Mouse (Mus musculus) bone marrow, adult 2 months (tissue): ENCODE results near the gene Trmu. TPM values are rescaled to one million over a fixed set of nuclear protein-coding genes. Genes with fewer than 3 reads are reported as not detected.
A peak's percentile ranks its signal among the peaks of the same experiment; 100 is the strongest.

ENCODE experiments used
- H3K27ac ChIP-seq: fragments of 200-500 bp; 2 replicates; pipeline ENCODE4 v1.5.1; 2012; ENCODE audit warnings: low read depth, mild to moderate bottlenecking, control low read depth, inconsistent platforms, low read length; ENCODE audit not compliant: control insufficient read depth, poor library complexity, insufficient read depth
- H3K4me1 ChIP-seq: fragments of 200-500 bp; 2 replicates; pipeline ENCODE4 v1.6.1; 2011; ENCODE audit warnings: low read length; ENCODE audit not compliant: control insufficient read depth, insufficient read depth
- H3K4me3 ChIP-seq: fragments of 200-500 bp; replicated peaks from 2 replicates; pipeline ENCODE3; 2011; ENCODE audit warnings: mild to moderate bottlenecking, low read depth, low read length, control low read depth; ENCODE audit not compliant: control insufficient read depth
- CTCF ChIP-seq: fragments of 200-500 bp; IDR thresholded peaks from 2 replicates; pipeline ENCODE4 v1.5.1; 2011; ENCODE audit warnings: low read length, control low read depth; ENCODE audit not compliant: control insufficient read depth, insufficient read depth
- POLR2A ChIP-seq: fragments of 200-500 bp; IDR thresholded peaks from 2 replicates; pipeline ENCODE4 v1.6.1; 2011; ENCODE audit warnings: low read depth, mild to moderate bottlenecking, control low read depth, low read length, borderline replicate concordance; ENCODE audit not compliant: control insufficient read depth
- WGBS: fragments of 180-500 bp; shearing (Covaris S2); methylation state at CpG from one replicate; pipeline ENCODE4 v1.1.7; 2018; 5-methylcytosine and 5-hydroxymethylcytosine counted together
- polyA plus RNA-seq: library from polyadenylated mRNA; stranded (reverse); fragments of >200 nt; gene quantifications from 2 replicates; pipeline ENCODE4 v1.2.4, GENCODE M21; 2011; ENCODE audit warnings: low replicate concordance; ENCODE audit not compliant: missing spikeins, insufficient read depth, insufficient read length

Gene Trmu
- polyA plus RNA-seq, 1 experiment = 40.4 TPM

DNA sequence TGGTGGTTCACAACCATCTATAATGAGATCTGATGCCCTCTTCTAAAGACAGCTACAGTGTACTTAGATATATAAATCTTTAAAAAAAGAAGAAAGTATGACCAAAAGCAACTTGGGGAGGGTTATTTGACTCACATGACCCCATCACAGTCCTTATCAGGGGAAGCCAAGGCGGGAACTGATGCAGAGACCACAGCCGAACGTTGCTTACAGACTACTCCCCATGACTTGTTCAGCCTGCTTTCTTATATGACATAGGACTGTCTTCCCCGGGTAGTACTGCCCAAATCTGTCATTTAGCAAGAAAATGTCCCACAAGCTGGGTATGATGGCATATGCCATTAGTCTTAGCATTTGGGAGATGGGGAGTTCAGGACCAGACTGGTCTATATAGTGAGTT is 10.1 kb downstream of the Trmu start:
- WGBS = 58% methylated on average over 4 of the region's 4 CpGs
- Histone ChIP-seq H3K27ac (no peak overlapping the region), H3K4me3 (no peak overlapping the region), H3K4me1 (no peaks in the 10 kb centered on the region)
- TF ChIP-seq CTCF (no peak), POLR2A (no peak)

DNA sequence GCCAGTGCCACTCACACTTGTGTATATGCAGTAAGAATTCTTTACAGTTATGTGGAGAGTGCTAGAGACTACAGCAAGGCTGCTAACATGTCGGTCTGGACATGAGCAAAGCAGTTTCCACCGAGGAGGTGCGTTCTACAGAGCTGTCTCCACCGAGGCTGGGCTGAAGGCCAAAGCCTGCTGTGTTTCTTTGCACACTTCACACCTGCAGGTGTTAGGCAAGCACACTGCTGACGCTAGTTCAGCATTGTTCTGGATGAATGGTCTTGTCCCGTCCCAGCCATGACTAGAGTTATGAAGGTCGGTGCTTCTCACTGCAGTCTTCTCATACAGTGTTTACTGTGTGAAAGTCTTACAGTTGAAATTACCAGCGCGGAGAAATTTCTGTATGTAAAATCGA is 12.9 kb downstream of the Trmu start:
- no peaks in the 10 kb centered on the region for H3K4me1 ChIP-seq
- no peak overlapping the region for H3K4me3 ChIP-seq
- TF ChIP-seq POLR2A = no peak
- no peak for TF ChIP-seq CTCF
- 90% methylated on average over 10 of the region's 10 CpGs for WGBS
- H3K27ac ChIP-seq = no peak overlapping the region

DNA sequence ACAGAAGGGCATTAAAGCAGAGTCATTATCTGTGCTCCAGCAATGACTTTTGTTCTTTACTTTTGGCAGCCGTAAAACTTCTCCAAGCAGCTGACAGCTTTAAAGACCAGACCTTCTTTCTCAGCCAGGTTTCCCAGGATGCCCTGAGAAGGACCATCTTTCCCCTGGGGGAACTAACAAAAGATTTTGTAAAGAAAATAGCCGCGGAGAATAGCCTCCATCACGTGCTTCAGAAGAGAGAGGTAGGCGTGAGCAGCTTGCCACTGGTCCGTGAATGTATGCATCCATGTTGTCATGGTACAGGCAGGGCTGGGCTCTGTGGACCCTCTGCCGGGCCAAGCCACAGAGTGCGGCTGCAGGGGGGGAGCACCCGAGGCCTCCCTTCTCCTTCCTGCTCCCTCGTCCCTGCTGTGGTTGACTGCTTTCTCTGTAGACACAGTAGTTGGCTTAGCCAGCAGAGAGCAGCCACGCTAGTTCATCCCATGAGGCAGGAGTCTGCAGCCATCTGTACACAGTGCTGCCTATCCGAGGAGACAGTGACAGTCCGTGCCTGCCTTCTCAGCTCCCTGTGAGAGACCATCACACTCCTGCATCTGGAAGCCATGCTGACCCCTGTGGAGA is 13.5 kb downstream of the Trmu start:
- no peak overlapping the region for H3K27ac ChIP-seq
- TF ChIP-seq CTCF (no peak), POLR2A (no peak)
- no peak overlapping the region for H3K4me3 ChIP-seq
- 82% methylated on average over 13 of the region's 13 CpGs for WGBS
- no peaks in the 10 kb centered on the region for H3K4me1 ChIP-seq

DNA sequence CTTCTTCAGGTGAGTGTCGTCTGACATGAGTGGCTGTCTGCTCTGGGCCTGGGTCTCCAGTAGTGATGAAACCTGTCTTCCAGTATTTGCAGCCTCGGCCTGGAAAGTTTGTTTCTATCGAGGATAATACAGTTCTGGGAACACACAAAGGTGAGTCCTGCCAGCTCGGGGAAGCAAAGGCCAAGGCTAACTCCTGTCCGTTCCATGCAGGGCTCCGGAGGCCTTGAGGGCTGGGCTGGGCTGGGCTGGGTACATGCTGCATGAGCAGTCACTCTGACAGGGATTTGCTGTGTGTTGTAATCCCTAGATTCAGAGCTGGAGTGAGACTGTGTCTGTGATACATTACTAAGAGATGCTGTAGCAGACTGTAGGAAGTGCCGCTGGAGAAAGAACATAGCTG is 14.8 kb downstream of the Trmu start:
- 80% methylated on average over 7 of the region's 7 CpGs for WGBS
- Histone ChIP-seq H3K4me1 (no peaks in the 10 kb centered on the region), H3K27ac (no peak overlapping the region), H3K4me3 (no peak overlapping the region)
- TF ChIP-seq POLR2A (no peak), CTCF (no peak)

DNA sequence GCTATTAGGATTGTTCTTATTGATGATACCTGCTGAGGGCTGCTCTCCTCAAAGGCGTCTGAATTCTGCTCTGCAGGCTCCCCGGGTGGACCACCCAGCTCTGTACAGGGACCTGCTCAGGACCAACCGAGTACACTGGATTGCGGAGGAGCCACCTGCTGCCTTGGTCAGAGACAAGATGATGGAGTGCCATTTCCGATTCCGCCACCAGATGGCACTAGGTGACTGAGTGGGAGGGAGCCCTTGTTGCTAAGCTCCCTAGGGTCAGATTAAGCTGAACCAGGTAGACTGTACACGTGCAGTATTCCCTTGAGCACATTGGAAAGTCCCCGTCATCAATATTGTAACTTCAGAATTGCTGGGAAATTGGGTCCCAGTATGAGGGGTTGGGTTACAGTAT is 17.2 kb downstream of the Trmu start:
- H3K4me3 ChIP-seq = no peak overlapping the region

DNA sequence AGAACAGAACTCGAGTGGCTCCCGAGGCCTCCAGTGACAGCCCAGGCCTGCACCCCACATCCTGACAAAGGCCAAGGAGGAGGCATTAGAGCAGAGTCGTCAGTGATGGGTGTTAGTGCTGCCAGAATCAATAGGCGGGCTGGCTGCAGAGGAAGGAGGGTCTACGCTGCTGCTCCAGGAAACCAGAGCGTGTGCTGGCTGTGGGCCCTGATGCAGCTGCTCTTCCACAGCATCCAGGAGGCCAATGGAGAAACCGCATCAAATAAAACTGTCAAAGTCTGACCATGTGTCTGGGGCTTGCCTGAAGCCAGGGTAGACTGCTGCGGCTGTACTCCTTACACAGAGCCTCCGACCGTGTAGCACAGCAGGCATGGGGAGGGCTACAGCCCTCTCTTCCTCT is 18.0 kb downstream of the Trmu start:
- H3K4me1 ChIP-seq = no peaks in the 10 kb centered on the region
- TF ChIP-seq POLR2A (no peak), CTCF (no peak)
- no peak overlapping the region for H3K4me3 ChIP-seq
- no peak overlapping the region for H3K27ac ChIP-seq
- WGBS = 83% methylated on average over 10 of the region's 10 CpGs

More for the DNA sequence above, 17.2 kb downstream of the Trmu start:
- Histone ChIP-seq H3K27ac (no peak overlapping the region), H3K4me1 (no peaks in the 10 kb centered on the region)
- 27% methylated on average over 8 of the region's 8 CpGs for WGBS
- TF ChIP-seq POLR2A (no peak), CTCF (peak; percentile 97)

DNA sequence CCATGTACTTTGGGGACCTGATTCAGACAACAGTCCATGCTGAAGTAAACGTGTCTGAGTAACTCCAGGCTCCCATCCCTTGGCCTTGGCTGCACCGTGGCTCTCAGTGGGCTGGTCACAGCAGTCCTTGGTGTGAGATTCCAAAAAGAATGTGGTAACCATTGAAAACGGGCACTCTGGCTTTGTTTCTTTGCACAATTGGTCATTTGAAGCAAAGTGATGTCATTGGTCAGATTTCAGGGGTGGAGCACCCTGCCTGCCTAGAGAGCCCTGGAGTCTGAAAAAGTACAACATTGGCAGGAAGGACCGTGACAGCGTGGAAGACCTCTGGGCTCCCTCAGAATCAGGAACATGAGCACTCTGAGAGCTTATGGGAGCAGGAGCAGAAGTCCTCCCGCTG is 20.3 kb downstream of the Trmu start:
- WGBS = 84% methylated on average over 6 of the region's 6 CpGs
- H3K4me3 ChIP-seq = no peak overlapping the region
- H3K4me1 ChIP-seq = no peaks in the 10 kb centered on the region
- TF ChIP-seq POLR2A (no peak), CTCF (no peak)
- H3K27ac ChIP-seq = no peak overlapping the region

DNA sequence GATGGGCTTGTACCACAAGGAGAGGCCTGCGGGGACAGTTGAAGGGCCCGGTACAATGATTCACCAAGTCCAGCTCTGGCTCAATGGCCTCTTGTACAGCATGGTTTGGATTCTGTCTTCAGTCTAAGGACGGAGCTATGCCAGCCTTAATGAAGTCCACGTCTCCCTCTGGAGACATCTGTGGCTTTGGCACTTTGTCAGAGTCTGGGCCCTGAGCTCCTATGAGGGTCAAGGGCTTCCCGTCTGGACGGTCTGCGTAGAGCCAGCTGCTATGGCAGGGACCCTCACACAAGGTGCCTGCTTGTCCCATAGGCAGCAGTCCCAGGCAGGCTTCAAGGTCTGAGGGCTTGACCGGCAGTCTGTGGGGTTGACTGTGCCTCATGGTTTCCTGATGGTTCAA is 21.2 kb downstream of the Trmu start:
- Histone ChIP-seq H3K4me3 (no peak overlapping the region), H3K4me1 (no peaks in the 10 kb centered on the region), H3K27ac (no peak overlapping the region)
- TF ChIP-seq POLR2A = no peak
- TF ChIP-seq CTCF = no peak
- WGBS = 86% methylated on average over 8 of the region's 8 CpGs

DNA sequence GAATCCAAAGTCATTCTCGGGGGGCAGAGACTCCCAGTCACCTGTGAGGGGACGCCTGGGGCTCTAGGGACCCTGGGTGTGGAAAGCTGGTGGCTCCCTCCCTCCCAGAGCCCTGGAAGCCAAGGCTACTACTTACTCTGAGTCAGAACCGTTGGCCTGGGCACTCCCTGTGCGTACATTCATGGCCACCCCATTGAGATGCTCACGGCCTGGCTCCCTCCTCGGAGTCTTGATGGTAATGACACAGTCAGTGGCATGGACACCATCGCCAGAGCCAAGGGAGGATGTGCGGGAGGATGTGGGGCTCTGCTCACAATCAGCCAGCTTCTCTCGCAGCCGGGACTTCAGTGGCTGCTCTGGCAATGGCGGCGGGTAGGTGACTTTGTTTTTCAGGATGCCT is 21.7 kb downstream of the Trmu start:
- H3K27ac ChIP-seq = no peak overlapping the region
- TF ChIP-seq CTCF = no peak
- TF ChIP-seq POLR2A = no peak
- WGBS = 87% methylated on average over 12 of the region's 12 CpGs
- no peaks in the 10 kb centered on the region for H3K4me1 ChIP-seq
- no peak overlapping the region for H3K4me3 ChIP-seq

DNA sequence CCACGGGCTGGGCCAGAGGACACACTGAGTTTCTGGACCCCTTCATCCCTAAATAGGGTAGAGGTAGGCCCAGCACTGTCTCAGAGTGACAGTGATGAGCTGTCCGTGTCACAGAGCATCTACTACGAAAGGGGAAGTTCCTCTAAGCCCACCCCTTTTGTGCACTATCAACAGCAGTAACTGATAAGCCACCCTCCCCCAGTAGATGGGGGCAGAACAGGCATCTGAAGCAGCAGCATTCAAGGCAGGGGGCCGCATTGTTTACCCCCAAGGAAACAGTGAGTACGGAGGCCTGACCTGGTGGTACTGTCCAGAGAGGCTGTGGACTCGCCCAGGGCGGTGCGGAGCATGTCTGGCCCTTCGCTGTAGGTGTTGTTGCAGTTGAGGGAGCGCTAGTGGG is 23.4 kb downstream of the Trmu start:
- TF ChIP-seq CTCF (no peak), POLR2A (no peak)
- Histone ChIP-seq H3K4me1 (no peaks in the 10 kb centered on the region), H3K4me3 (no peak overlapping the region), H3K27ac (no peak overlapping the region)
- WGBS = 65% methylated on average over 10 of the region's 10 CpGs
